Mouse (Mus musculus) neural tube, embryonic 12.5 days (tissue): ENCODE results near the gene Optn. TPM values are rescaled to one million over a fixed set of nuclear protein-coding genes. Genes with fewer than 3 reads are reported as not detected.

Experiments used
- ATAC-seq: fragments of 200-750 bp; cut with Nextera tagmentation; 2 replicates; pipeline ENCODE4 v1.8.0; 2017; ENCODE audit warnings: low read depth, mild to moderate bottlenecking, moderate TSS enrichment, moderate library complexity; ENCODE audit not compliant: low FRiP score
- H3K27ac ChIP-seq: fragments of 300-500 bp; sonication (generic); 2 replicates; pipeline ENCODE4 v1.5.1; 2016
- H3K27me3 ChIP-seq: fragments of 300-500 bp; sonication (generic); replicated peaks from 2 replicates; pipeline ENCODE4 v1.6.1; 2016; ENCODE audit warnings: mild to moderate bottlenecking
- H3K36me3 ChIP-seq: fragments of 300-500 bp; sonication (generic); 2 replicates; pipeline ENCODE4 v1.6.1; 2016; ENCODE audit warnings: mild to moderate bottlenecking
- H3K4me1 ChIP-seq: fragments of 300-500 bp; sonication (generic); 2 replicates; pipeline ENCODE4 v1.6.1; 2016
- H3K4me2 ChIP-seq: fragments of 300-500 bp; sonication (generic); replicated peaks from 2 replicates; pipeline ENCODE4 v1.6.1; 2016; ENCODE audit warnings: mild to moderate bottlenecking
- H3K4me3 ChIP-seq: fragments of 300-500 bp; sonication (generic); 2 replicates; pipeline ENCODE4 v1.5.1; 2016
- H3K9ac ChIP-seq: fragments of 300-500 bp; sonication (generic); 2 replicates; pipeline ENCODE4 v1.6.1; 2016; ENCODE audit warnings: mild to moderate bottlenecking
- H3K9me3 ChIP-seq: fragments of 300-500 bp; sonication (generic); 2 replicates; pipeline ENCODE4 v1.6.1; 2016; ENCODE audit warnings: mild to moderate bottlenecking
- WGBS: fragments of 180-500 bp; shearing (Covaris S2); methylation state at CpG from one replicate; pipeline ENCODE4 v1.1.7; 2016; 5-methylcytosine and 5-hydroxymethylcytosine counted together
- polyA plus RNA-seq: library from polyadenylated mRNA; unstranded; fragments of >200 nt; fragmentation: Nextera tagmentation; extraction: Ambion mirVana; gene quantifications from 2 replicates; pipeline ENCODE4 v1.2.1, GENCODE M21; 2016

Gene Optn
- polyA plus RNA-seq, 1 experiment from 2014 or later = 6.1 TPM

- Histone ChIP-seq H3K36me3 (peaks cover 46% of the 10 kb centered on the region), H3K4me3 (no peak overlapping the region), H3K27ac (no peak overlapping the region), H3K4me2 (no peak overlapping the region), H3K9me3 (no peaks in the 10 kb centered on the region), H3K4me1 (no peaks in the 10 kb centered on the region), H3K27me3 (no peaks in the 10 kb centered on the region), H3K9ac (no peak overlapping the region)
- no peak for ATAC-seq
- 90% methylated on average over 4 of the region's 4 CpGs for WGBS
These were observed 69.4 kb downstream of the Optn start for GRCm38 (mm10) chr2:4994436-4994835.

- Histone ChIP-seq H3K36me3 (peaks cover 46% of the 10 kb centered on the region), H3K4me1 (no peaks in the 10 kb centered on the region), H3K9ac (no peak overlapping the region), H3K4me3 (no peak overlapping the region), H3K27ac (no peak overlapping the region), H3K27me3 (no peaks in the 10 kb centered on the region), H3K4me2 (no peak overlapping the region), H3K9me3 (no peaks in the 10 kb centered on the region)
- 94% methylated on average over 11 of the region's 11 CpGs for WGBS
- no peak for ATAC-seq
These were observed 70.3 kb downstream of the Optn start for GRCm38 (mm10) chr2:4993584-4993983.

- Histone ChIP-seq H3K4me3 (no peak overlapping the region), H3K9me3 (no peaks in the 10 kb centered on the region), H3K4me2 (no peak overlapping the region), H3K27ac (no peak overlapping the region), H3K4me1 (no peaks in the 10 kb centered on the region), H3K27me3 (no peaks in the 10 kb centered on the region), H3K9ac (no peak overlapping the region), H3K36me3 (peaks cover 24% of the 10 kb centered on the region; the same call in 1 of the 2 replicates)
- no peak for ATAC-seq
- 78% methylated on average over 11 of the region's 11 CpGs for WGBS
These were observed 74.9 kb downstream of the Optn start for GRCm38 (mm10) chr2:4988826-4989424.

GRCm38 (mm10) chr2:4987388-4988180, 76.3 kb downstream of the Optn start:
- Histone ChIP-seq H3K9me3 (no peaks in the 10 kb centered on the region), H3K4me1 (no peaks in the 10 kb centered on the region), H3K36me3 (peaks cover 15% of the 10 kb centered on the region; the same call in 1 of the 2 replicates), H3K27ac (no peak overlapping the region), H3K4me2 (no peak overlapping the region), H3K9ac (no peak overlapping the region), H3K27me3 (no peaks in the 10 kb centered on the region), H3K4me3 (no peak overlapping the region)
- 85% methylated on average over 8 of the region's 8 CpGs for WGBS
- no peak for ATAC-seq

- Histone ChIP-seq H3K9ac (no peak overlapping the region), H3K36me3 (peaks cover 12% of the 10 kb centered on the region; the same call in 1 of the 2 replicates), H3K4me3 (no peak overlapping the region), H3K27me3 (no peaks in the 10 kb centered on the region), H3K4me1 (no peaks in the 10 kb centered on the region), H3K4me2 (no peak overlapping the region), H3K27ac (no peak overlapping the region), H3K9me3 (no peaks in the 10 kb centered on the region)
- 88% methylated on average over 4 of the region's 4 CpGs for WGBS
- ATAC-seq = no peak
These were observed 77.1 kb downstream of the Optn start for GRCm38 (mm10) chr2:4986798-4987197.

- no peak for ATAC-seq
- Histone ChIP-seq H3K27ac (no peak overlapping the region), H3K9me3 (no peaks in the 10 kb centered on the region), H3K4me1 (no peaks in the 10 kb centered on the region), H3K4me3 (no peak overlapping the region), H3K36me3 (no peaks in the 10 kb centered on the region), H3K9ac (no peak overlapping the region), H3K4me2 (no peak overlapping the region), H3K27me3 (no peaks in the 10 kb centered on the region)
- WGBS = 83% methylated on average over 6 of the region's 6 CpGs
These were observed 78.9 kb downstream of the Optn start for GRCm38 (mm10) chr2:4985000-4985399.

GRCm38 (mm10) chr2:4983987-4984386, 79.9 kb downstream of the Optn start:
- no peak overlapping the region for H3K27ac ChIP-seq
- no peak overlapping the region for H3K4me3 ChIP-seq
- 39% methylated on average over 5 of the region's 5 CpGs for WGBS
- no peaks in the 10 kb centered on the region for H3K27me3 ChIP-seq
- no peaks in the 10 kb centered on the region for H3K4me1 ChIP-seq
- ATAC-seq = no peak
- no peak overlapping the region for H3K9ac ChIP-seq
- H3K36me3 ChIP-seq = no peaks in the 10 kb centered on the region
- no peaks in the 10 kb centered on the region for H3K9me3 ChIP-seq
- H3K4me2 ChIP-seq = no peak overlapping the region

GRCm38 (mm10) chr2:4978091-4978490, 85.8 kb downstream of the Optn start:
- H3K4me1 ChIP-seq = no peaks in the 10 kb centered on the region
- no peak overlapping the region for H3K27ac ChIP-seq
- H3K27me3 ChIP-seq = no peaks in the 10 kb centered on the region
- no peak for ATAC-seq
- no peaks in the 10 kb centered on the region for H3K36me3 ChIP-seq
- no peak overlapping the region for H3K9ac ChIP-seq
- no peak overlapping the region for H3K4me3 ChIP-seq
- WGBS = 46% methylated on average over 8 of the region's 8 CpGs
- no peak overlapping the region for H3K4me2 ChIP-seq
- H3K9me3 ChIP-seq = no peaks in the 10 kb centered on the region

GRCm38 (mm10) chr2:4975807-4976206, 88.0 kb downstream of the Optn start, which contains the start of gene Ucma:
Ucma (plus strand) TSS chr2:4976122.
- Histone ChIP-seq H3K27me3 (no peaks in the 10 kb centered on the region), H3K4me2 (no peak within 1 kb of the TSS), H3K9me3 (no peaks in the 10 kb centered on the region), H3K9ac (no peak within 1 kb of the TSS), H3K27ac (no peak within 1 kb of the TSS), H3K4me1 (no peaks in the 10 kb centered on the region), H3K36me3 (no peaks in the 10 kb centered on the region), H3K4me3 (no peak within 1 kb of the TSS)
- ATAC-seq = no peak
- 75% methylated on average over 5 of the region's 5 CpGs for WGBS

Other genes starting within 250 kb of the Optn start
- gene Sephs1, start 182.5 kb downstream of the Optn start, polyA plus RNA-seq = 99.5 and 103 TPM in 2 replicates
- 41.6 and 46.1 TPM in 2 replicates for gene Phyh, start 145.0 kb downstream of the Optn start, polyA plus RNA-seq
- gene Ucma, start 87.9 kb downstream of the Optn start, polyA plus RNA-seq = 0.38 TPM in 1 of 2 replicates, not detected in the other
- gene Mcm10, start 51.3 kb downstream of the Optn start, polyA plus RNA-seq = 21.7 and 22.9 TPM in 2 replicates
- gene Ccdc3, start 73.7 kb upstream of the Optn start, polyA plus RNA-seq = 7.8 and 10.9 TPM in 2 replicates